Mouse (Mus musculus): ENCODE measurements at regions not wholly inside any gene's neighbourhood (a gene's known extent, or its start where the extent isn't known, plus 50 kb on each side); places are given as distances from the start of the nearest gene placed in this dataset.

- in situ Hi-C loops (cut with MboI; ENCODE audit: low sequenced_read_pairs) = no loop called here
These were observed 108.5 kb upstream of the Gm12830 start for GRCm38 (mm10) chr4:114712921-114713527.

- in situ Hi-C loops (cut with MboI; ENCODE audit: low sequenced_read_pairs) = no loop called here
These were observed 104.8 kb upstream of the Gm12830 start for GRCm38 (mm10) chr4:114716703-114717102.

GRCm38 (mm10) chr4:114720696-114721095 lies 100.8 kb upstream of the Gm12830 start:
- in situ Hi-C loops (cut with MboI; ENCODE audit: low sequenced_read_pairs) = no loop called here

- in situ Hi-C loops (cut with MboI; ENCODE audit: low sequenced_read_pairs) = no loop called here
These were observed 100.1 kb upstream of the Gm12830 start for GRCm38 (mm10) chr4:114721386-114721785.

GRCm38 (mm10) chr4:114728235-114729000 lies 93.1 kb upstream of the Gm12830 start:
- in situ Hi-C loops (cut with MboI; ENCODE audit: low sequenced_read_pairs) = no loop called here

GRCm38 (mm10) chr4:114733256-114734004 lies 88.1 kb upstream of the Gm12830 start:
- in situ Hi-C loops (cut with MboI; ENCODE audit: low sequenced_read_pairs) = no loop called here

GRCm38 (mm10) chr4:114738903-114739667 lies 82.4 kb upstream of the Gm12830 start:
- in situ Hi-C loops (cut with MboI; ENCODE audit: low sequenced_read_pairs) = no loop called here

GRCm38 (mm10) chr4:114748131-114748530 lies 73.4 kb upstream of the Gm12830 start:
- in situ Hi-C loops (cut with MboI; ENCODE audit: low sequenced_read_pairs) = no loop called here

GRCm38 (mm10) chr4:114759837-114760236 lies 61.7 kb upstream of the Gm12830 start:
- in situ Hi-C loops (cut with MboI; ENCODE audit: low sequenced_read_pairs) = no loop called here

GRCm38 (mm10) chr4:114766643-114767393 lies 54.7 kb upstream of the Gm12830 start:
- in situ Hi-C loops (cut with MboI; ENCODE audit: low sequenced_read_pairs) = no loop called here

All from CH12F3 (cell line).